Mouse (Mus musculus): ENCODE measurements around the gene Ube2e3.

DNA sequence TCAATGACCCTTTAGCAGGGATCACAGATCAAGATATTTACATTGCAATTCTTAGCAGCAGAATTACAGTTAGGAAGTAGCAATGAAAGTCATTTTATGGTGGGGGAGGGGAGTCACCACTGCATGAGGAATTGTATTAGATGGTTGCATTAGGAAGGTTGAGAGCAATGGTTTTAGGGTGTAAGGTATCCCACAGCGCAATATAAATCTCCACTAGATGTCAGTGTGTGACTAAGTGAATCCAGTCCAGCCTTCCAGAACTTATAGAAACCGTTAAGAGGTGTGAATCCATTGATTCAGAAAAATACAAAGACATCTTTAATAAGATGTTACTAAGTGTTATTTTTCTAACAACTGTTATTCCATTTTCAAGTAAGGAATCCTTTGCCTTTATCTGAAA lies 63.4 kb downstream of the Ube2e3 start:
- TF ChIP-seq CTCF (IDR thresholded peaks at IDR 0.05; ENCODE audit: extremely low read depth, insufficient read depth, insufficient read length, insufficient replicate concordance), result no peak
- no peak for TF ChIP-seq POLR2A (IDR thresholded peaks at IDR 0.05; ENCODE audit: low read depth, low read length)
